Mouse (Mus musculus) embryonic fibroblast, embryonic 13.5 days (primary cell): ENCODE data around the gene Ikzf1.

Source experiments
- CTCF ChIP-seq: IDR thresholded peaks from 2 replicates; pipeline ENCODE4 v1.5.1; 2011; ENCODE audit warnings: mild to moderate bottlenecking, control low read depth, low read length, moderate library complexity, borderline replicate concordance; ENCODE audit not compliant: insufficient read depth
- POLR2A ChIP-seq: IDR thresholded peaks from 2 replicates; pipeline ENCODE4 v1.6.1; 2011; ENCODE audit warnings: low read depth, mild to moderate bottlenecking, control low read depth, low read length, moderate library complexity

- no peak for TF ChIP-seq CTCF
- no peak for TF ChIP-seq POLR2A
Measured at GRCm38 (mm10) chr11:11740603-11741002, 55.8 kb downstream of the Ikzf1 start.
